Mouse (Mus musculus) liver, postnatal 0 days (tissue): ENCODE measurements at regions not wholly inside any gene's neighbourhood (a gene's known extent, or its start where the extent isn't known, plus 50 kb on each side); places are given as distances from the start of the nearest gene placed in this dataset.

ENCODE experiments used
- ATAC-seq: fragments of 200-750 bp; cut with Nextera tagmentation; 2 replicates; pipeline ENCODE4 v1.8.0; 2017; ENCODE audit warnings: mild to moderate bottlenecking, moderate library complexity
- DNase-seq: peaks from one replicate; pipeline ENCODE4 v3.0.0-alpha.2; 2016
- H3K27ac ChIP-seq: fragments of 300-500 bp; sonication (generic); 2 replicates; pipeline ENCODE4 v1.5.1; 2014; ENCODE audit warnings: antibody characterized with exemption, moderate library complexity, mild to moderate bottlenecking, low read depth
- H3K27me3 ChIP-seq: fragments of 300-500 bp; sonication (generic); 2 replicates; pipeline ENCODE4 v1.6.1; 2014; ENCODE audit warnings: low read length, control low read depth, mixed read lengths; ENCODE audit not compliant: insufficient read depth
- H3K36me3 ChIP-seq: fragments of 300-500 bp; sonication (generic); replicated peaks from 2 replicates; pipeline ENCODE4 v1.6.1; 2014; ENCODE audit warnings: mild to moderate bottlenecking, control low read depth, low read length, moderate library complexity, mixed read lengths; ENCODE audit not compliant: insufficient read depth
- H3K4me1 ChIP-seq: fragments of 300-500 bp; sonication (generic); 2 replicates; pipeline ENCODE4 v1.6.1; 2014; ENCODE audit warnings: antibody characterized with exemption, mild to moderate bottlenecking, control low read depth; ENCODE audit not compliant: insufficient read depth
- H3K4me2 ChIP-seq: fragments of 300-500 bp; sonication (generic); 2 replicates; pipeline ENCODE4 v1.6.1; 2014; ENCODE audit warnings: low read depth, mild to moderate bottlenecking, low read length, moderate library complexity, mixed read lengths
- H3K4me3 ChIP-seq: fragments of 300-500 bp; sonication (generic); 2 replicates; pipeline ENCODE4 v1.5.1; 2014; ENCODE audit warnings: low read depth, low read length
- H3K9ac ChIP-seq: fragments of 300-500 bp; sonication (generic); replicated peaks from 2 replicates; pipeline ENCODE4 v1.6.1; 2014; ENCODE audit warnings: mild to moderate bottlenecking, moderate library complexity
- H3K9me3 ChIP-seq: fragments of 300-500 bp; sonication (generic); 2 replicates; pipeline ENCODE4 v1.6.1; 2016; ENCODE audit warnings: mild to moderate bottlenecking, control low read depth, low read length, mixed read lengths
- CTCF ChIP-seq: sonication (generic); IDR thresholded peaks from 2 replicates; pipeline ENCODE4 v1.5.1; 2016; ENCODE audit warnings: antibody characterized with exemption, low read depth
- EP300 ChIP-seq: IDR thresholded peaks from 2 replicates; pipeline ENCODE4 v1.6.1; 2016; ENCODE audit warnings: antibody characterized with exemption, low read depth, mild to moderate bottlenecking
- WGBS: fragments of 180-500 bp; shearing (Covaris S2); extraction: QIAGEN DNeasy Blood & Tissue Kit; methylation state at CpG from one replicate; pipeline ENCODE4 v1.1.7; 2014; ENCODE audit not compliant: insufficient replicate concordance; 5-methylcytosine and 5-hydroxymethylcytosine counted together

DNA sequence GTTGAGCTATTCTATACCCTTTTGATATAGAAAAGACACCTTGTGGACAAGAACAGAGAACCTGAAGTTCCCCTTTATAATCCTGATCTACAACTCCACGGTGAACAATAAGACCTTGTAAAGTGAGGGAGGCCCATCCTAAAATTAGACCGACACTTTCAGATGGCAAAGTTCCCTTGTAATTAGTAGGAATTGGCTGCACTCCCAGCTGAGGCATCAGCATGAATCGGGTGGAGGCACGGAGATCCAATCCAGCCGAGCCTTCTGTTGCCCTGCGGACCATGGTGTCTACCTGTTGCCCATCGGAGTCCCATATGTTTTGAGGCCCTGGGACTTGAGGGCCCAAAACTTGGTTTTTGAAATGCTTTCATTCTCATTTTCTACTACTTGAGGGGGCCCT, 456.2 kb upstream of the Man1a start:
- WGBS: 91% methylated on average over 7 of the region's 7 CpGs
- Histone ChIP-seq H3K27ac (no peak overlapping the region), H3K27me3 (no peaks in the 10 kb centered on the region), H3K4me1 (no peaks in the 10 kb centered on the region), H3K36me3 (no peaks in the 10 kb centered on the region), H3K4me2 (no peak overlapping the region), H3K9me3 (no peaks in the 10 kb centered on the region), H3K9ac (no peak overlapping the region), H3K4me3 (no peak overlapping the region)
- TF ChIP-seq CTCF (no peak), EP300 (no peak)
- ATAC-seq (no peak), DNase-seq (no peak)

DNA sequence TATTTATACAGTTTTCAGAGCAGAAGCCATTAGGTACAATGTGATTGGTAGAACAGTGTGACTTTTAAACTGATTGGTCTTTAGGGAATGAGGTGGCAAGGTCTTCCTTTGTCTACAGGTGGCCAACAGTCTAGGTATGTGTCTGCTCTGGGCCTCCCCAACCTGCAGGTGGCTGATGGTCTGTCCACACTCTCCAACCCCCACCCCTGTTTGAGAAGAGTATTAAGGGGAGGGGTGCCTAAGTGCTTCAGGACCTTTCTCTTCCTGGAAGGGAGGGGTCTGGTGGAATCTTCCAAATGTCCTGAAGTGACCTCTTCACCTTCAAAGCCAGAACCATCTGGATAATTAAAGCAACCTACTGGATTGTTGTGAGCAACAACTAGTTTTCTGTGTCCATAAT, 434.4 kb upstream of the Man1a start:
- no peak for ATAC-seq
- H3K4me3 ChIP-seq: no peak overlapping the region
- TF ChIP-seq EP300 (no peak), CTCF (no peak)
- no peaks in the 10 kb centered on the region for H3K36me3 ChIP-seq
- no peak overlapping the region for H3K9ac ChIP-seq
- H3K27ac ChIP-seq: no peak overlapping the region
- no peak for DNase-seq
- H3K9me3 ChIP-seq: no peaks in the 10 kb centered on the region
- H3K27me3 ChIP-seq: no peaks in the 10 kb centered on the region
- no peaks in the 10 kb centered on the region for H3K4me1 ChIP-seq
- H3K4me2 ChIP-seq: no peak overlapping the region

DNA sequence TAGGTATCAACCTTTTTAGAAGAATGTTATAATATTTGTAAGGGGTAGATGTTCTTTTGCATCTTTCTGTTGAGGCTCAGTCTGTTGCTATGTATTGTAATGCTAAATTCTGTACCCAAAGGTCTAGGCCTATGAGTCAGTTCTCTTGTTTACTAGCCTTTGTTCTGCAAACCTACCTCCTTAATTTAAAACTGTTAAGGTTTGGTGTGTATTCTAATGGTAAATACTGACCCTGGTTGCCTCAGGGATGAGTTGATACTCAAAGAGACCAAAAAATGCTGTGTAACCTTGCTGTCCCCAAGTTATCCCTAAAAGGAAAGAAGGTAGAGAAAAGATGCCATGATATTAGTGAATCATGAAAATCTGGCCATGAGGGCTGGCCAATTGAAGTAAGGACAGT, 433.4 kb upstream of the Man1a start:
- Histone ChIP-seq H3K27me3 (no peaks in the 10 kb centered on the region), H3K36me3 (no peaks in the 10 kb centered on the region), H3K4me1 (no peaks in the 10 kb centered on the region), H3K9ac (no peak overlapping the region), H3K27ac (no peak overlapping the region), H3K9me3 (no peaks in the 10 kb centered on the region), H3K4me2 (no peak overlapping the region), H3K4me3 (no peak overlapping the region)
- TF ChIP-seq CTCF (no peak), EP300 (no peak)
- DNase-seq: no peak
- ATAC-seq: no peak
